Mouse (Mus musculus): ENCODE results near the gene Fsip2. TPM values are rescaled to one million over a fixed set of nuclear protein-coding genes. Genes with fewer than 3 reads are reported as not detected.

Gene Fsip2
- not detected in 2 replicates for polyA plus RNA-seq (2015; fragmentation: Nextera tagmentation; extraction: Ambion mirVana)

GRCm38 (mm10) chr2:82943472-82943871 lies at the start of gene Fsip2:
TSS of gene Fsip2 (plus strand) at chr2:82943634.
- H3K9ac ChIP-seq (ENCODE audit: low read length): no peak within 1 kb of the TSS
- H3K27ac ChIP-seq (ENCODE audit: low read length): no peak within 1 kb of the TSS
- WGBS: 94% methylated on average over 17 of the region's 17 CpGs
- no peaks in the 10 kb centered on the region for H3K9me3 ChIP-seq (replicated peaks; ENCODE audit: control insufficient read depth, low read length)
- H3K27me3 ChIP-seq (ENCODE audit: control insufficient read depth, insufficient read depth, low read length): no peaks in the 10 kb centered on the region
- no peak within 1 kb of the TSS for H3K4me3 ChIP-seq (replicated peaks; ENCODE audit: low read length)
- H3K36me3 ChIP-seq (ENCODE audit: control insufficient read depth, insufficient read depth, low read length): no peaks in the 10 kb centered on the region
- H3K4me1 ChIP-seq (ENCODE audit: control insufficient read depth, insufficient read depth, low read length): no peaks in the 10 kb centered on the region
- H3K4me2 ChIP-seq (ENCODE audit: low read depth, low read length): no peak within 1 kb of the TSS
- ATAC-seq (ENCODE audit: insufficient read depth, low FRiP score): no peak

DNA sequence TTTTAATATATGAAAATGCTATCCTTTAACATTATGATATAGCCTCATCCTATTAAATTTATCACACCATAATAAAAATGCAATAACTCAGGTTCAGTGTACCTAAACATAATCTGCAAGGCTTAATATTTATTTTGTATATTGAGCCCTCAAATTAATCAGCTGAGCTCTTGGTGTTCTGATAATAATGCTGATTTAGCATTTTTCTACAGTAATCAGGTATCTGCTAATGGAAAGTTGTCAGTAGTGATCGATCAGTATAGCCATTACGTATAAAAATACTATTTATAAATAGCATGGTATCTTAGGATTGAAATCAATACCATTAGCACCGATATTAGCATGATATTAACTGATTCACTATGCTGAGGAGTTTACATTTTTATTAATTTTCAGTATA lies 20.0 kb downstream of the Fsip2 start:
- Histone ChIP-seq H3K9me3 (replicated peaks; ENCODE audit: control insufficient read depth, low read length) (no peaks in the 10 kb centered on the region), H3K4me3 (replicated peaks; ENCODE audit: low read length) (no peak overlapping the region), H3K4me1 (ENCODE audit: control insufficient read depth, insufficient read depth, low read length) (no peaks in the 10 kb centered on the region), H3K27me3 (ENCODE audit: control insufficient read depth, insufficient read depth, low read length) (no peaks in the 10 kb centered on the region), H3K9ac (ENCODE audit: low read length) (no peak overlapping the region), H3K36me3 (ENCODE audit: control insufficient read depth, insufficient read depth, low read length) (no peaks in the 10 kb centered on the region), H3K27ac (ENCODE audit: low read length) (no peak overlapping the region), H3K4me2 (ENCODE audit: low read depth, low read length) (no peak overlapping the region)
- no peak for ATAC-seq (ENCODE audit: insufficient read depth, low FRiP score)
- WGBS: 90% methylated on average over 3 of the region's 3 CpGs

GRCm38 (mm10) chr2:83025853-83026252 lies 82.4 kb downstream of the Fsip2 start:
- no peak for ATAC-seq (ENCODE audit: insufficient read depth, low FRiP score)
- 61% methylated on average over 7 of the region's 7 CpGs for WGBS
- Histone ChIP-seq H3K4me1 (ENCODE audit: control insufficient read depth, insufficient read depth, low read length) (no peaks in the 10 kb centered on the region), H3K9ac (ENCODE audit: low read length) (no peak overlapping the region), H3K27ac (ENCODE audit: low read length) (no peak overlapping the region), H3K9me3 (replicated peaks; ENCODE audit: control insufficient read depth, low read length) (no peaks in the 10 kb centered on the region), H3K36me3 (ENCODE audit: control insufficient read depth, insufficient read depth, low read length) (no peaks in the 10 kb centered on the region), H3K4me3 (replicated peaks; ENCODE audit: low read length) (no peak overlapping the region), H3K27me3 (ENCODE audit: control insufficient read depth, insufficient read depth, low read length) (no peaks in the 10 kb centered on the region), H3K4me2 (ENCODE audit: low read depth, low read length) (no peak overlapping the region)

DNA sequence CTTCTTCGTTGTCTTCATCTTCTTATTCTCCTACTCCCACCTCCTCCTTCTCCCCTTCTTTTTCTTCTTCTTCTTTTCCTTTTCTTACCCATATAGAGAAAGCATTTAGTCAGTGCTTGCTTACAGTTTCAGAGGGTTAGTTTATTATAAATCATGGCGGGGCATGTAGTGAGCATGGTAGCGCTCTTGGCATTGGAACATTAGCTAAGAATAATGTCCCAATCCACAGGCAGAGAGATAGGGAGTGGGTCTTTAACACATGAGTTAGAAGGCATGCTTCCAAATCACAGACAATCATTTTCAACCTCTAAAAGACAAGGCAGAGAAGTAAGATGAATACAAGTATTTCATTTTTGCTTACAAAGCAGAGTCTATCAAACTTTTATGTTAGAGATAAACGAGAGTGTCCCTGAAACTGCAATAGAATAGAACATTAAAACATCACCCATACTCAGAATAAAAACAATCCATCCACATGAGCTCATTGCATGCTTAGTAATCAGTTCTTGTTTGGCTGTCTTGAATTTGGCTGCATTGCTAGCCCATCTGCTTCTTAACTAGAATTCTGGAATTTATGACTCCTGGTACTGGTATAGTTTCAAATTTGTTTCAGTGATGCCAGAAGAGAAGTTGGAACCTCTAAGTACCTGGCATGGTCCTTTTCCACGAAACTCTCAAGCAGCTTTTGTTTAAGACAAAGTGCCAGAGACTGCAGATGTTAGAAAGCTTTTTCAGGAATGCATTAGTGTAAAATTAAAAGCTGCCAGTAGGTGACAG lies 109.7 kb downstream of the Fsip2 start:
- no peaks in the 10 kb centered on the region for H3K9me3 ChIP-seq (replicated peaks; ENCODE audit: control insufficient read depth, low read length)
- no peaks in the 10 kb centered on the region for H3K4me1 ChIP-seq (ENCODE audit: control insufficient read depth, insufficient read depth, low read length)
- H3K4me2 ChIP-seq (ENCODE audit: low read depth, low read length): no peak overlapping the region
- no peak overlapping the region for H3K9ac ChIP-seq (ENCODE audit: low read length)
- no peak for ATAC-seq (ENCODE audit: insufficient read depth, low FRiP score)
- H3K27me3 ChIP-seq (ENCODE audit: control insufficient read depth, insufficient read depth, low read length): no peaks in the 10 kb centered on the region
- 63% methylated on average over 5 of the region's 5 CpGs for WGBS
- no peak overlapping the region for H3K27ac ChIP-seq (ENCODE audit: low read length)
- no peaks in the 10 kb centered on the region for H3K36me3 ChIP-seq (ENCODE audit: control insufficient read depth, insufficient read depth, low read length)
- no peak overlapping the region for H3K4me3 ChIP-seq (replicated peaks; ENCODE audit: low read length)
